Mouse (Mus musculus) heart, postnatal 0 days (tissue): Measurements from ENCODE around the gene Slc36a3. TPM values are rescaled to one million over a fixed set of nuclear protein-coding genes. Genes with fewer than 3 reads are reported as not detected.
A peak's percentile ranks its signal among the peaks of the same experiment; 100 is the strongest.

Experiments used
- ATAC-seq: fragments of 200-750 bp; cut with Nextera tagmentation; 2 replicates; pipeline ENCODE4 v1.8.0; 2017; ENCODE audit warnings: low read depth, moderate number of reproducible peaks, moderate library complexity; ENCODE audit not compliant: insufficient read depth
- DNase-seq: peaks from one replicate; pipeline ENCODE4 v3.0.0-alpha.2; 2016; ENCODE audit warnings: low spot score
- H3K27ac ChIP-seq: fragments of 300-500 bp; sonication (generic); 2 replicates; pipeline ENCODE4 v1.5.1; 2014; ENCODE audit warnings: low read depth, mild to moderate bottlenecking
- H3K27me3 ChIP-seq: fragments of 300-500 bp; sonication (generic); 2 replicates; pipeline ENCODE4 v1.6.1; 2014; ENCODE audit warnings: low read length, mixed read lengths; ENCODE audit not compliant: control insufficient read depth, insufficient read depth
- H3K36me3 ChIP-seq: fragments of 300-500 bp; sonication (generic); replicated peaks from 2 replicates; pipeline ENCODE4 v1.6.1; 2014; ENCODE audit warnings: low read length, mixed read lengths; ENCODE audit not compliant: control insufficient read depth, insufficient read depth
- H3K4me1 ChIP-seq: fragments of 300-500 bp; sonication (generic); 2 replicates; pipeline ENCODE4 v1.6.1; 2014; ENCODE audit warnings: antibody characterized with exemption; ENCODE audit not compliant: control insufficient read depth, insufficient read depth
- H3K4me2 ChIP-seq: fragments of 300-500 bp; sonication (generic); 2 replicates; pipeline ENCODE4 v1.6.1; 2014; ENCODE audit warnings: low read depth, mild to moderate bottlenecking, low read length, moderate library complexity
- H3K4me3 ChIP-seq: fragments of 300-500 bp; sonication (generic); 2 replicates; pipeline ENCODE4 v1.5.1; 2014; ENCODE audit warnings: low read depth, low read length
- H3K9ac ChIP-seq: fragments of 300-500 bp; sonication (generic); replicated peaks from 2 replicates; pipeline ENCODE4 v1.6.1; 2014; ENCODE audit warnings: low read depth, low read length, mixed read lengths
- H3K9me3 ChIP-seq: fragments of 300-500 bp; sonication (generic); replicated peaks from 2 replicates; pipeline ENCODE4 v1.6.1; 2016; ENCODE audit warnings: low read length; ENCODE audit not compliant: control insufficient read depth
- CTCF ChIP-seq: IDR thresholded peaks from 2 replicates; pipeline ENCODE4 v1.5.1; 2016; ENCODE audit warnings: antibody characterized with exemption, control low read depth, low read depth
- EP300 ChIP-seq: IDR thresholded peaks from 2 replicates; pipeline ENCODE4 v1.6.1; 2016; ENCODE audit warnings: antibody characterized with exemption, low read depth
- WGBS: fragments of 180-500 bp; shearing (Covaris S2); extraction: QIAGEN DNeasy Blood & Tissue Kit; methylation state at CpG from one replicate; pipeline ENCODE4 v1.1.7; 2014; 5-methylcytosine and 5-hydroxymethylcytosine counted together
- polyA plus RNA-seq: library from polyadenylated mRNA; unstranded; fragments of >200 nt; fragmentation: Nextera tagmentation; extraction: Ambion mirVana; gene quantifications from 2 replicates; pipeline ENCODE4 v1.2.1, GENCODE M21; 2015
- total RNA-seq: library from RNA; depleted of rRNA; stranded (reverse); fragments of >200 nt; gene quantifications from 2 replicates; pipeline ENCODE4 v1.2.3, GENCODE M21; 2014; ENCODE audit warnings: low replicate concordance

The Slc36a3 gene
- total and polyA plus RNA-seq, 2 experiments from 2014 or later: not detected

DNA sequence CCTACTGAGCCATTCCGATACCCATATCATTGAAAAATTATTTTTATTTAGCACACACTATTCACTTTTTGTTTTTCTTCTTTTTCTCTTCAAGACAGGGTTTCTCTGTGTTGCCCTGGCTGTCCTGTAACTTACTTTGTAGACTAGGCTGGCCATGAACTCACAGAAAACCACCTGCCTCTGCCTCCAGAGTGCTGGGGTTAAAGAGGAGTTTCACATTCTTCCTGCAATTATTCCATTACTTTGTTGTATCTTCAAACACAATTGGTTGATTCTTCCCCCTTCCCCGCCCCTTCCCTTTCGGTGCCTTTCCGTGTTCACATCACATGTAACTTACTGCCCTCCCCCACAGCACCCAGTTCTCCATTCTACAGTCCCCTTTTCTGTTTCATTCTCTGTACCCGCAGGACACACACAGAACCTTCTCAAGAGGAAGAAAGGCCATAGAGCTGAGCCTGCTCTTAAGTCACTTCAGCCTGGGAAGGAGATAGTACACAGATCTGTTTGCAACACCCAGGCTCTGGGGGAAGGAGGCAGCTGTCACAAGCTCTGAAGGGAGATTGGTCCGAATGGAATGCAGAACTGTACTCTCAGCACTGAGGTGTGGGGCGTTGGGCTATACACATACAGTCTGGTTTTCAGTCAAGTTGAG lies 38.2 kb downstream of the Slc36a3 start:
- H3K4me3 ChIP-seq: no peak overlapping the region
- ATAC-seq (peak; percentile 57; the same call in 1 of the 2 replicates), DNase-seq (peak; percentile 28)
- peaks cover 9% of the 10 kb centered on the region; the same call in 1 of the 2 replicates for H3K36me3 ChIP-seq
- WGBS: 32% methylated on average over 7 of the region's 7 CpGs
- no peaks in the 10 kb centered on the region for H3K9me3 ChIP-seq
- H3K4me1 ChIP-seq: 0 out of 2 replicates have a peak, but pooled peaks cover 5% of the 10 kb centered on the region
- no peak overlapping the region for H3K4me2 ChIP-seq
- H3K27ac ChIP-seq: peak overlapping the region; percentile 12
- no peak overlapping the region for H3K9ac ChIP-seq
- TF ChIP-seq CTCF (no peak), EP300 (no peak)
- H3K27me3 ChIP-seq: no peaks in the 10 kb centered on the region

DNA sequence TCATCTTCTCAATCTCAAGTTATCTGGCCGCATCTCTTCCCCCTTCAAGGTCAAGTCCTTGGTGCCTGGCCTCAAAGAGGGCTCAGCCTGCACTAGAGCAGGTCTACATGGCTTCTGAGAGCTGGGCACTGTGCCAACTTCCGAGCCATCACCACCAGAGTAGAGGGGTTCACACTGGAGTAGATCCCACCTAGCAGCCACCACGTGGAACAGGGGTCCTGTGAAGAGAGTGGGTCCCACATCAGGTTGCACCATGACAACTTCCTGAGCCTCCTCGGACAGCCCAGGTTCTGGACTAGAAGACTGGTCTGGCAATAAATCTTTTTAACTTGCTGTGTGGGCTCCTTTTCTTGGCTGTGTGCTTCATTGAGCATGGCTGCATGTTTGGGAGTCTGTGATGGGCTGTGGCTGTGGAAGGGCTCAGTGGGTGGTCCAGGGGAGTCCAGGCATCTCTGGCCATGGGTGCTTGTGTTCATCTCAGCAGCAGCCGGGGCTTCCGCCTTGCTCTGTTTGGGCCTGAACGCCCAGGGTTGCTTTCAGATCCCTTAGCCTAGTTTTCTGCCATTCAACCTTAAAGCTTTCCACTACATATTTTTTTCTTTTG lies 40.8 kb downstream of the Slc36a3 start:
- Histone ChIP-seq H3K9me3 (no peaks in the 10 kb centered on the region), H3K27ac (no peak overlapping the region), H3K4me3 (no peak overlapping the region), H3K27me3 (no peaks in the 10 kb centered on the region), H3K9ac (no peak overlapping the region), H3K4me1 (0 out of 2 replicates have a peak, but pooled peaks cover 5% of the 10 kb centered on the region), H3K4me2 (no peak overlapping the region), H3K36me3 (peaks cover 20% of the 10 kb centered on the region; the same call in 1 of the 2 replicates)
- 65% methylated on average over 7 of the region's 7 CpGs for WGBS
- TF ChIP-seq EP300 (no peak), CTCF (no peak)
- no peak for ATAC-seq
- DNase-seq: no peak

DNA sequence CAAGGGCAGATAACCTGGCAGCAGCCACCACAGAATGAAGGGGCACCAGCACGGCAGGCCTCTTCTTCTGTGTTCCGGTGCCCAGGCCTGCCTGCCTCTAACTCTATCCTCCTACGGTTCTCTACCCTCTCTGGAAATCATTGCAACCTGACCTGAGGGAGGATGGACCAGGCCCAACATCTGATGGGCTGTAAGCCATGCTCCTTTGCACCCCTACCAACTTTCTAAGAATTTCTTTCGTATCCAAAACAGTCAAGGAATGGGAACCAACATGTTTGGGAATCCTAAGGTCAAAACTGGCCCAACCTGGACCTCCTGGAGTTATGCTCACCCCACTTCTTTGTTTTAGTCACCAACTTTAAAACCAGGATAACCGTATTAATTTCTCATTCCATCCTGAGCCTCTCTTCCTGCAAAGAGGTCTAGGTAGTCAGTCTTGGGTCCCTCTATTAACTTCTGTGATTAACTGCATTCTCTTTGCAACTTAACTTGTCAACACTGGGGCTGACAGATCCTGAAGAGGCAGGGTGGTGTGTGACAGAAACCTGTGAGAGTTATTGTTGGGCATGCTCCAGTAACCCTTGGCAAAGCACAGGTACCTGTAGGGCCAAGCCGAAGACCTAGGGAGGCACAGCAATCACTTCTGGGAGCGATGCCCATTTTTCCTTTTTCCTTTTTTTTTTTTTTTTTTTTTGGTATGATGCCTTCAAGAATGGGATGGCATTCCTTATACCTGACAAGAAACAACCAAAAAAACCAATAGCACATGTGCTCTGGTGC lies 41.8 kb downstream of the Slc36a3 start:
- no peak overlapping the region for H3K4me2 ChIP-seq
- H3K27me3 ChIP-seq: no peaks in the 10 kb centered on the region
- ATAC-seq (no peak), DNase-seq (no peak)
- no peak for TF ChIP-seq EP300
- no peak for TF ChIP-seq CTCF
- WGBS: 76% methylated on average over 7 of the region's 7 CpGs
- H3K27ac ChIP-seq: no peak overlapping the region
- no peaks in the 10 kb centered on the region for H3K9me3 ChIP-seq
- H3K4me3 ChIP-seq: no peak overlapping the region
- peaks cover 20% of the 10 kb centered on the region; the same call in 1 of the 2 replicates for H3K36me3 ChIP-seq
- 0 out of 2 replicates have a peak, but pooled peaks cover 5% of the 10 kb centered on the region for H3K4me1 ChIP-seq
- no peak overlapping the region for H3K9ac ChIP-seq

DNA sequence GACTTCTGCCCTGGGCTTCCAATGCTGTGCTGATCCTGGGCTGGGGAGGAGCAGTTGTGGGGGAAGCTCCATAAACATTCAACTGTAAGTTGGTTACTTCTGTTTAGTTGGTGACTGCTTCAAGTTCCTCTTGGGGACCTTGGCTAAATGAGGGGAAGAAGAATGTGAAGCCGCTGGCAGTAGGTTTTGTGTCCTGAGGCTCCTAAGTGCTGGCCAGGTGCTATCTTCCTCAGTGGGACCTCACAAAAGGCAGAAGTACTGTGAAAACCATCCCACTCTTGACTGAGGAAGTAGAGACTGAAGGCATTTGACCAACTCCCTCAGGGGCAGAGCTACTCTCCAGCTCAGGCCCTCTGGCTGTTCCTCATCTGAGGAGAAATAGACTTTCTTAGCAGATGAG lies 44.9 kb downstream of the Slc36a3 start:
- H3K4me3 ChIP-seq: no peak overlapping the region
- peaks cover 32% of the 10 kb centered on the region; the same call in 1 of the 2 replicates for H3K36me3 ChIP-seq
- WGBS: 88% methylated on average over 1 of the region's 1 CpGs
- no peak for ATAC-seq
- H3K27me3 ChIP-seq: no peaks in the 10 kb centered on the region
- H3K9me3 ChIP-seq: no peaks in the 10 kb centered on the region
- no peak overlapping the region for H3K9ac ChIP-seq
- no peak overlapping the region for H3K4me2 ChIP-seq
- no peak overlapping the region for H3K27ac ChIP-seq
- TF ChIP-seq EP300: no peak
- TF ChIP-seq CTCF: no peak
- H3K4me1 ChIP-seq: 0 out of 2 replicates have a peak, but pooled peaks cover 5% of the 10 kb centered on the region
- no peak for DNase-seq

DNA sequence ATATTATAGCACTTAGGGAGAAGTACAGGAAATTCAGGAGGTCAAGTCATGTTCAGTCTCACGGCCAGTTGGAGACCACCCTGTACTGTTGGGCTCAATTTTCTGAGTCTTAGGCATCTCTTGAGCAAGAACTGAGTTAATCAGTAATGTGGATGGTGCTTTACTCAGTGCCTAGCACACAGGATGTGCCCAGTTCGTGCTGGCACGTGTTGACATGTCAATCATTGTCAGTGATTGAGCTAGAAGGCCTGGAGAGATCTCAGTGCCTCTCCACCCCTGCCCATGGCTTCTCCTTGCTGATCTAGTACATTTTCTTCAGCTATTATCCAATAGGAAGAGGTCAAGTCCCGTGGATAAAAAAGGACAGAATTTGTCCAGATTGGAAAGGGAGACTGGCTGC lies 46.1 kb downstream of the Slc36a3 start:
- Histone ChIP-seq H3K27ac (no peak overlapping the region), H3K9me3 (no peaks in the 10 kb centered on the region)
- WGBS: 71% methylated on average over 4 of the region's 4 CpGs

More for the DNA sequence above, 46.1 kb downstream of the Slc36a3 start:
- no peak overlapping the region for H3K4me2 ChIP-seq
- no peak overlapping the region for H3K4me3 ChIP-seq
- no peak for ATAC-seq
- H3K4me1 ChIP-seq: 0 out of 2 replicates have a peak, but pooled peaks cover 3% of the 10 kb centered on the region
- no peak for DNase-seq
- no peak overlapping the region for H3K9ac ChIP-seq
- H3K27me3 ChIP-seq: no peaks in the 10 kb centered on the region
- TF ChIP-seq CTCF: no peak
- TF ChIP-seq EP300: no peak
- H3K36me3 ChIP-seq: peaks cover 32% of the 10 kb centered on the region; the same call in 1 of the 2 replicates
